Mouse (Mus musculus): Measurements from ENCODE around the gene Ubap1.
A peak's percentile ranks its signal among the peaks of the same experiment; 100 is the strongest.

Gene Ubap1

DNA sequence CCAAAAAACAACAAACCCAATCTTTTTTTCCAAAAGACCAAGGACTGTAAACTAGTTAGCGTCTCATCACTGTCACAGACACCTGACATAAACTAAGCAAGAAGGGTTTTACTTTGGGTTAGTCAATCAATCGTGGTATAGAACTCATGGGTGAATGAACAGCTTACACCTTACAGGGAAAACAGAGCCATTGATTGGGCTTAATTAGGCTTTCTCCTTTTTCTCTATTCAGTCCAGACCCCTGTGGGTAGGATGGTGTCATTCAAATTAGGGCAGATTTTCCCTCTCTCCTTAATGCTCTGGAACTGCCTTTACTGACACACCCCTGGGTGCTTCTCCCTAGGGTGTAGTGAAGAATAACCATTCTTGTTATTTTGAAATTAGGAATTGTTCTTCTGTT is 8.4 kb downstream of the Ubap1 start:
- DNase-seq (ENCODE audit: low spot score) = no peak

DNA sequence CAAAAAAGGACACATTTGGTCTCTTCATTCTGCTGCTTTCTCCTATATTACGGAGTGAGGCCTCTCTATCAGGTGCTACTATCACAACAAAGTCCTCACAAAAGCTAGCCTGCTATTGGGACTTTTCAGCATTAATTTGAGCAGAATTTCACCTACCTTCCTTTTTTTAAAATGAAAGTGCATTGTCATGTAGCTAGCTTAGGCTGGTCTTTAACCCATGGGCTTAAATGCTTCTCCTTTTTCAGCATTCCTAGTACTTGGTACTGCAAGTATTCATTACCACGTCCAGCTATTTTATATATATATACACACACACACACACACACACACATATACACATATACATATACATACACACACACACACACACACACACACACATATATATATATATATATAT is 9.9 kb downstream of the Ubap1 start:
- DNase-seq (ENCODE audit: low spot score) = no peak

DNA sequence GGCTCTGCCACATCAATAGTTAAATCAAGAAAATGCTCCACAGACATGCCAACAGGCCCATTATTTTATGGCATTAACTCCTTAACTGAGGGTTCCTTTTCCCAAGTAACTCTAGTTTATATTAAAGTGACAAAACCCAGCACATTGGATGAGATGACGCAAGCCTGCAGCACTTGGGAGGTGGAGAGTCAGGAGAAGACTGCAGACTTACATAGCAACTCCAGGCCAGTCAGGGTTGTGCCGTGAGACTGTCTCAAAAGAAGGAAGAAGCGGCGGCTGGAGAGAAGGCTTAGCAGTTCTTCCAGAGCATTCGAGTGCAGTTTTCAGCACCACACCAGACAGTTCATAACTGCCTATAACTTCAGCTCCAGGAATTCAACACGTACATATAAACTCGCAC is 10.6 kb downstream of the Ubap1 start:
- DNase-seq (ENCODE audit: low spot score) = no peak

DNA sequence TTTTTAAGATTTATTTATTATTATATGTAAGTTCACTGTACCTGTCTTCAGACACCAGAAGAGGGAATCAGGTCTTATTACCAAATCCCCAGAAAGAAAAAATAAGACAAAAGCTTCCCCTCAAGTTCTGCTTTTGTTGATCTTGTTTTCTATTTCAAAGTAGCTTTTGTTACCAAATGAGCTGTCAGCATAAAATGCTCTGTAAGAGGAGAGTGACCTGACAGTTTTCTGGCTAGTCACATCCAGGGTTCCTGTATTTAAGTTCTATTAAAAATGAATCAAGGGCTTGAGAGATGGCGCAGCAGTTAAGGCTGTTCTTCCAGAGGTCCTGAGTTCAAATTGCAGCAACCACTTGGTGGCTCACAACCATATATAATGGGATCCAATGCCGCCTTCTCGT is 12.3 kb downstream of the Ubap1 start:
- no peak for DNase-seq (ENCODE audit: low spot score)

DNA sequence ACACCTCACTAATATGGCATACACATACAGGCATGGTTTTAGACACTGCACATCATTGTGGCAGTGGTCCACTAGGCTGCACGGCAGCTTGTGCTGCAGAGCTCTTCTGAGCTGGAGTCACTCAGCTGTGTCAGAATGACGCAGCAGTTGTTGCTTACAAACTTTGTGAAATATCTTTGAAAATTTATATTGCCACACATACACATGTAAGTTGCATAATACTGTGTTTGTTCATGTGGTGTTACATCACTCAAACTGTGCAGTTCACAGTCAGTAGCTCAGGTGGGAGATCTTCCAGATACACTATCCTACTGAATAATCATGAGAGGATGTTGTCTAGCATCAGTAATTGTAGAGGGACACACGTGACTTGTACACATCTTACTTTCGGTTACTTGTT is 19.4 kb downstream of the Ubap1 start:
- no peak for DNase-seq (ENCODE audit: low spot score)

DNA sequence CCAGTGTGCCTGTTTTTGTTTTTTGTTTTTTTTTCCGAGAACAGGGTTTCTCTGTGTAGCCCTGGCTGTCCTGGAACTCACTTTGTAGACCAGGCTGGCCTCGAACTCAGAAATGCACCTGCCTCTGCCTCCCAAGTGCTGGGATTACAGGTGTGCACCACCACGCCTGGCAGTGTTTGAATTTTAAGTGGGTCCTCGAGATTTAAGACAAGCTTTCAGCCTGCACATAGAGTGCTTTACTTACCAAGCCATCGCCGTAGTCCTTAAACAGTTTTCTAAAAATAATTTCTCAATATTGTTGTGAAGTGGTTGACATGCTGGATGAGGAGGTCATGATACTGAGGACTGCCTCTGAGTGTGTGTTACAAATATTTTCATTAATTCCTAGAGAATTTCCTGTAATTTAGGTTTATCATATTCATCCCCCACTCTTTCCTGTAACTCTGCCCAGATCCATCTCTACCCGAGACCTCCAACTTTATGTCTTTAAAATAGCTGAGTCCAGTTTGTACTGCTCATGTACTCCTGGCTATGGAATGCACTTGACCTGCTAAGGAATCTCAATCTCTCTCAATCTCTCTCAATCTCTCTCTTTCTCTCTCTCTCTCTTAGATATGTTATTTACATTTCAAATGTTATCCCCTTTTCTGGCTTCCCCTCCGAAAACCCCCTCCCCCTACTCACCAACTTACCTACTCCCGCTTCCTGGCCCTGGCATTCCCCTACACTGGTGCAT is 21.1 kb downstream of the Ubap1 start:
- no peak for DNase-seq (ENCODE audit: low spot score)

DNA sequence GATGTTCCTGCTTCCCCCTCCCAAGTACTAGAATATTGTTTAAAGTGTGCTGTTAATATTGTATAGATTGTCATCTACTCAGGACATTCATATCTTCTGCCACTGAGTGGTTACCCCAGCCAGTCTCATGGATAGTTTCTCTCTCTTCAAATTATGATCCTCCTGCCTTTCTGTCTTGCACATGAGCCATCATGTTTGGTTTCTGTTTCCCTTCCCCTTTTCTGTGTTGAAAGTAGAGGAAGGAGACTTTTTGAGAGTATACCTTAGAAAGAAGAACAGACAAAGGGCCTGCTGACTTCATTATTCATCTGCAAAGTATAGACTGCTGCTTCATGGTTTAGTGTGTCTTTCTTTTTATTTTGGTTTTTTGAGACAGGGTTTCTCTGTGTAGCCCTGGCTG is 28.8 kb downstream of the Ubap1 start:
- DNase-seq (ENCODE audit: low spot score) = no peak

DNA sequence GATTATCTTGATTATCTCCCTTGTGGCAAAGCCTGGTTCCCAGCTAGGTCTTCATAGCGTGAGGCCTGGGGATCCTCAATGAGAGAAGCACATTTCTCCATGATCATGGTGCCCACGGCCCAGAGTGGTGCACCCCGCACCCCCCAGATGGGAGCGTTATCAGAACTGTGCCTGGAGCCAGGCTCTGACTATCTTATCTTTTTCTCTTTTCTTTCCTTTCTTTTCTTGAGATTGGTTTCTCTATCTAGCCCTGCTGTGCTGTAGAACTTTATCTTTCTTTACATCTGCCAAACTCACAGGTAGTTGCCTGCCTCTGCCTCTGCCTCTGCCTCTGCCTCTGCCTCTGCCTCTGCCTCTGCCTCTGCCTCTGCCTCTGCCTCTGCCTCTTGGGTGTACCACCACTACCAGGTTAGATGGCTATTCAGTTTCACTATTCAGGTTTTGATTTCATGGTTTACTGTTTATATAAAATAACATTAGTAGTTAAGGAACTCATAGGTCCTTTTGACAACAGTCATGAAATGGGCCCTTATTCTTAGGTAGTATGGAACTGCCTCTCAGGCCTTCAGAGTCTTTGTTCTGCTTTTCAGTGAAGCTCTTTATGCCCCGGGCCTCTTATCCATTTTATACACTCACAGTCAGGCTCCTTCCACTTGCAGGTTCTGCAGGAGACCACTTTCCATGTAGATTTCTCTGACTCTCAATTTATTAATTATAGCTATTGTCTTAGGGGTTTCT is 32.6 kb downstream of the Ubap1 start:
- DNase-seq (ENCODE audit: low spot score) = no peak

DNA sequence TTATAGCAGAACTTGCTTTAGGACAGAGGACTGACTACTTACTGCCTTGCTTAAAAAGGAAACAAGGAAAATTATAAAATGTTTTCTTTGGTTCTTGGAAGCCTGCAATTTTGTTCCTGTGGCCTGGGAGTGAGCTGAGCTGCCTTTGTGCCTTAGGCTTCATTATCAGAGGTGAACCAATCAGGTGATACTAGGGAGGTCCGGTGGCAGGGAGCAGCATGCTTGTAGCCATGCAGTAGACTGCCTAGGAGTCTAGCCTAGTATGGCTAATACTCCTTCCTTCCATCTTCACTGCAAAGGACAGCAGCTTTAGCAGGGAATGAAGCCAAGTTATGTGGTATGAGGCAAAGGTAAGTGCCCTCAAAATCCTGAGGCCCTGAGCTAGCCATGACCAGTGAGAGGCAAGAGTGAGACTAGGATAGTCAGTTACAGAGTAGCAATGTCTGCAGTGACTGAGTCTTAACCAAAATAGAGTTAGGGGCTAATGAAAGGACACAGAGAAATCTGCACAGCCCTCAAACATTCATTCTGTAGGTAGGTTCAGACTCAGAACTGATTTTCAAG is 37.7 kb downstream of the Ubap1 start:
- DNase-seq (ENCODE audit: low spot score) = no peak

DNA sequence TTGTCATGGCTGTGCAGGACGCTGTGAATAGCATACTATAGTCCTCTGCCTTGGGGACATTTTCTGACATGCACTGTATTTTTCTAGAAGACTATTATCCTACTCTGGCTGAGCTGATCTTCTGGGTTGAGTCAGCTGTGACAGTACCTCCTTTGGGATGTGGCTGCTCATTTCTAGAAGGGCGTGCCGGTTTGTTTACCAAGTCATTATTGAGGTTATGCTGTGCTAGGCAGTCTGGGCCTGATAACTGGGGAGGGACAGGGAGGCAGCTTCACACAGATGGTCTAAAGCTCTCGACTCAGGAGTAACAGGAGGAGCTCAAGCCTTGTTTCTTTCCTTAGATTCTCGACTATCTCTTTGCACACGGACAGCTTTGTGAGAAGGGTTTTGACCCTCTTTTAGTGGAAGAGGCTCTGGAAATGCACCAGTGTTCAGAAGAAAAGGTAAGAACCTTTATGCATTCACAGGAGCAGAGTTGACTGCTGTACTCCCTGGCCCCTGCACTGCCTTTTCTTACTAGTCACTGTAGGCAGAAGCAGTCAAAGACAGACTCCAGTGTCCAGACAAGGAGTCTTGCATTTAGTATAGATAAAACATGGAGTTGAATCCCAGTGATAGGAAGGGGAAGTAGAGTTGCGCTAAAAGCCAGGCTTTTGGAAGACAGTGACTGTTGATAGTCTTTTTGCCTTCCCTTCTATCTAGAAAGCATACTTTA is 39.1 kb downstream of the Ubap1 start:
- no peak for DNase-seq (ENCODE audit: low spot score)

DNA sequence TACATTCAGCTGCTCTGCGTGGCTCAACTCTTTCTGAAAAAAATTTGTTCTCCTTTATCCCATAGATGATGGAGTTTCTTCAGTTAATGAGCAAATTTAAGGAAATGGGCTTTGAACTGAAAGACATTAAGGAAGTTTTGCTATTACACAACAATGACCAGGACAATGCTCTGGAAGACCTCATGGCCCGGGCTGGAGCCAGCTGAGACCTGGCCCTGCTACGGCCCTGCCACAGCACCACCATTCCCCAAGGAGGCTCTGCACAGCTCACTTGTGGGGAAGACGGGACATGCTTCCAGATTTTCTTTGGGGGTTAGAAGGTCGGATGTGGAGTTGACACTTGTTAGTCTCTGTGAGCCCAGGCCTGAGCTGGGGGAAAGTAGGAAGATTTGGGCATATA is 39.8 kb downstream of the Ubap1 start:
- DNase-seq (ENCODE audit: low spot score) = no peak

DNA sequence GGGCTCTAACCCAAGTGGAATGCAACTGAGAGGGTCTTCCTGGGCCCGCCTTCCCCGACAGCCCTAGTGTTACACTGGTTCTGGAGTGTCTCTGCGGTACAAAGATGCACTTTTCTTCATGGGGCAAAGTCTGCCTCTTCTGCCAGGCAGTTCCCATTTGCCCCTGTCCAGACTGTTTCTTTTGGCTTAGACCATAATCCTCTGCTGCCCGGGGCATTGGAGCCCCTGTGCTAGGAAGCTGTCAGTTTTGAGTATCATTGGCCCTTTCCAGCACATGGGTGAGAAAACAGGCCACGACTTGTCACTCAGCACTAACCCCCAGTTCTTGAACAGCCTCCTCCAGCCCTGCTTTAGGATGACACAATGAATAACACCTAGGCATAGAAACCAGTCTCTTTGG is 40.4 kb downstream of the Ubap1 start:
- no peak for DNase-seq (ENCODE audit: low spot score)

DNA sequence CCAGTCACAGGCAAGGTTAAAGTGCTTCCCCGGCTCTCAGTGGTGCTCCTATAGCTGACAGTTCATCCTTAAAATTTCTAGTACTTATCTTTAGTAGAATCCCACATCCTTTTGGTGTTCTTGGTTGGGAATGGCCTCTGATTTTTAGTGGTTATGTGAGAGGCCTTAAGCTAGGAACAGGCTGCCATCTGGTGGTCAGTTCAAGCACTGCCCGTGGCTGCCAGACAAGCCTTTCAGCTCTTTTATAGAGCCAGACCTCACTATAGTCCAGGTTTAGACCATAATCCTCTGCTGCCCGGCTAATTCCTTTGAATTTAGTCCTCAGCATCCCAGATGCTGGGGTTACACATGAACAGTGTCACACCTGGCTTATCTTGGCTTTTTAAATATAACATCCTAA is 41.3 kb downstream of the Ubap1 start:
- DNase-seq (ENCODE audit: low spot score) = peak; percentile 89

DNA sequence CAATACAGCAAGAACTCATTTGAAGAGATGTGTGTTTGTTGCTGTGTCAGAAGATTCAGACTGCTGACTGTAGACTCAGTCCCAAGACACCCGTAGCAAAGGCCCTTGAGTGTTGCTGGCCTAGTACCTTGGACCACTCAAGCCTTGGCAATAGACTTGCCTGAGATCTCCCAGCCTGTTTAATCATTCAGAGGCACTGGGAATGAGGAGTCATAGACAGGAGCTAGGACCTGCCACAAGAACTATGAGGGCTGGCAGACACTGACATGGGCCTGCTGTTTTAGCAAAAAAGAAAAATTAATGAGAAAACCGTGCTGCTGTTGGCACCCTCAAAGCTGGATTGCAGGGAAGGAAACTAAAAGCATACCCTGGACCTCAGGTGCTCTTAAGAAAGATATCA is 42.2 kb downstream of the Ubap1 start:
- no peak for DNase-seq (ENCODE audit: low spot score)

DNA sequence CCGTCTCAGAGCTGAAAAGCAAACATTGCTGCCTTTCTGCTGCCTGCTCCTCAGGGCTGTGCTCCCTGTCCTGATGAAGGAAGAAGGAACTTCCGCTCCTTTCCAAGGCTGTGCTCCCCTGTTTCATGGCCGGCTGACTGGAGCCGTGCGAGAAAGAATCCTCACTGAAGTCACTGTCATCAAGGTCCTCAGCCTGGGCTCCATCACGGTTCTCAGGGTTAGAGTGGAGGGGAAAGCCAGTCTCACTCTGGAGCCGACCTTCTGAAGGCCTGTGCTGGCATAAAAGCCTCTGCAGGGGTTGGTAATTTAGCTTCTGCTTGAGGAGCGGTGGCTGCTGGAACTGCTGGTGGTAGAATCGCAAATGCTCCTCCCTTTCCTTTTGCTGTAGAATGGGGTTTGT is 45.9 kb downstream of the Ubap1 start:
- no peak for DNase-seq (ENCODE audit: low spot score)

DNA sequence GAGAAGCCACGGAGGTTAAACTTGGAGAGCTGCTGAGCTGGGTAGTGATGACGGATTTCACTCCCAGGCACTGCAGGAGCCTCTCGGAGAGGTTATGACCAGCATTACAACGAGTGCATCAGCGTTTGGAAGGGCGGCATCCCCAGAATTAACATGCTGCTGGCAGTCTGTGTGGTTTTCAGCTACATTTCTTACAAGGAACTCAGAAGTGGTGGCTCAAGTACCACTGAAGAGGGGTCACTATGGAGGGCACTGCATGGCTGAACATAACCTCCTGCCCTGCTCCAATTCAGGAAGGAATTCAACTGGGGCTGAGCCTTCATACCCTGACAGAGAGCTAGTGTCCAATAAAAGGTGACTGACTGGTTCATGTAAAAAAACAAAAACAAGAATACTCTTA is 49.6 kb downstream of the Ubap1 start:
- no peak for DNase-seq (ENCODE audit: low spot score)

DNA sequence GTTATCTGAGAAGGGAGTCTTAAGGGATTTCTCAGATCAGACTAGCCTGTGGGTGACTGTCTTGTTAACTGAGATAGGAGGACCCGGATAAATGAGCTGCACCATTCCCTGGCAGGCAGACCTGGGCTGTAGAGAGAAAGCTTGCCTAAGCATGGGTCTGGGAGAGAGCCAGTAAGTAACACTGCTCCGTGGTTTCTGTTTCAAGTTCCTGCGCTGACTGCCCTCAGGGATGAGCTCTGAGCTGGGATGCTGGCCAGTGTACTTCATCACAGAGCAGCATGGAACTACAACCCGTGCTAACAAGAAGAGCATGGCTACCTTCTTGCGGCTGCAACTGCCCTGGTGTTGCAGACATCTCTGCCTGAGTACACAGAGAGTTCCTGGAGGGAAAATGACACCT is 51.1 kb downstream of the Ubap1 start:
- DNase-seq (ENCODE audit: low spot score) = no peak

DNA sequence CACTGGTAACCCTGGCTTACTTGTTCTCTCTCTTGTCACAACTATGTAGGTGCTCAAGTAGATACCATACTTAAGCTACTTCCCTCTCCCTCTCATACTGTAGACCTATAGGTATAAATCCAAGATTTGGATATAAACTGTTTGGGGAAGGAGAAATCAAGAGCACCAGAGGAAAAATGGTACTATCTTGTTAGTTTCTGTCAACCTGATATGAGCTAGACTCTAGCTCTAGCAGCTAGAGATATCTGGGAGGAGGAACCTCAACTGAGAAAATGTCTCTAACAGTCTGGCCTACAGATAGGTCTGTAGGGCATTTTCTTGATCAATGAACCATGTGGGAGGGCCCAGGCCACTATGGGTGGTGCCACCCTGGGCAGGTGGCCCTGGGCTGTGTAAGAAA is 52.4 kb downstream of the Ubap1 start:
- DNase-seq (ENCODE audit: low spot score) = no peak

DNA sequence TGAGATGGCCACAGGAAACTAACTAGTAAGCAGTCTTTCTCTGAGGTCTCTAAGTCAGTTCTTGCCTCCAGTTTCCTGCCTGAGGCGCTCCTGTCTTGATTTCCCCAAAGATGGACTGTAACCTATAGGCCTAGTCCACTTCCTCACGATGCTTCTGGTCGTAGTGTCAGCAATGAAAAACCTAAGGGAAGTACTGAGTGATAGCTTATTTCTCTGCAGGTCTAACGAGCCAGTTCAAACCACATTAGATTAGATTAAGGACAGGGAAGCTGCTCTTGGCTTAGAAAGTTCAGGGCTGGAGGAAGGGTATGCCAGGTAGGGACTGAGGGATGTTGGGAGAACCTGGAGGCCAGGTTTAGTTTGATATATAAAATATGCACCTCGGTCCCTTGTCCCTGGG is 52.8 kb downstream of the Ubap1 start:
- no peak for DNase-seq (ENCODE audit: low spot score)

DNA sequence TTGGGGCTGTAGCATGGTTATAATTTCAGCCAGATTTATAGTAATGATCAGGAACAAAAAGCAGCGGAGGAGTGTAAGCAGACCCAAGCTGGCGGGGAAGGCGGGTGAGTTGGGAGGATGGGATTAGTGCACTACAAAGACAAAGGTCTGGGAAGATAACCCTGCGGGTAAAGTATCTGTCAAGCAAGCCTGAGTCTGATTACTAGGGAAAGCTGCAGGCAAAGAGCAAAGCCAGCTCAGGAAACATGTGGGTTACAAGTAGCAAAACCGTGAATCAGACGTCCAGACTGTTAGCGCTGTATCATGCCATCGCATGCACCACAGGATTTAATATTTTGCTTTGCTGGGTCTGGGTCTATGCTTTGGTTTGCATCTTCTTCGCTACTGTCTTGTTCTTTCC is 57.8 kb downstream of the Ubap1 start:
- no peak for DNase-seq (ENCODE audit: low spot score)

DNA sequence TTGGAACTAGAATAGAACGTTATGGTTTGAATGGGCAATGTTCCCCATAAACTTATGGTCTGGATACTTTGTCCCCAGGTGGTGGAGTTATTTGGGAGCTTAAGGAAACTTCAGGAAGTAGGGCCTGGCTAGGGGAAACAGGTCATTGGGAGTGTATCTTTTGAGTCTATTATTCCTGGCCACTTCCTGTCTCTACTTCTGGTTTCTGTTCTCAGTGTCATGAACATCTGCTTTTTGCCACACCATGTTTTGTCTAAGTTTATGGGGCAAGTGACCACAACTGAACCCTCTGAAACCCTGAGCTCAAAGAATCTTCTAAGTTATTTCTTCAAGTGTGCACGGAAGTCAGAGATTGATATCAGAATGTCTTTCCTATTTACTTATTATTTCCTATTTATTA is 58.6 kb downstream of the Ubap1 start:
- no peak for DNase-seq (ENCODE audit: low spot score)

DNA sequence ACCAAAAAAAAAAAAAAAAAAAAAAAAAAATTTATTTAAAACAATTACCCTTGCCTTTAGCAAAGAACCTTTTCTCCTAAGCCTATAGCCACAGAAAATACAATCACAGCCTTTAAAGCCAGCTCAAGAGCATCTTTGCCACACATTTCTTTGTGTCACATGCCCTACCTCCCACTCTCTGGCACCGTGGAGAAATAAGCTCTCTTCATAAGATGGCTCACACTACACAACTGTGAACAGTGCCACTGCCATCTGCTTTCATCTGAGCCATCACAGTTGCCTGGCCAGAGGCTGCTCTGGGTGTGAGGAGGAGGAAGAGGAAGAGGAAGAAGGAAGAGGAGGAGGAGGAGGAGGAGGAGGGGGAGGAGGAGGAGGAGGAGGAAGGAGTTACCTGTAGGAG is 60.5 kb downstream of the Ubap1 start:
- no peak for DNase-seq (ENCODE audit: low spot score)

DNA sequence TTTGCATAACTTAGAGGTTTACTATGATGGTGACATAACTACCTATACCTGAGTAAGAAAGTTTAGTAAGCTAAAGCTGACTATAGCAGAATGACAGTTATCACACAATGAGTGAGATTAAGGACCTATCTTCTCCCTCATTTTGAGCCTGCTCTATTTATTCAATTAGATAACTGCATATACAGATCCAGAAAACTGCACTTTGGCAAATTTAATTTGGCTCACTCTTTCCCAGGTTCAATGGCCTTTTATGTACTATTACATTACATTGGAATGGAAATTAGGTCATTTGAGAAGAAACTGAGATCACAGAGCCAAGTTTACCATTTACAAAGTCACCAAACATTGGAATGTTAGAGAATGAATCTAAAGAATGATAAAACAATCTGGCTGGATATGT is 68.2 kb downstream of the Ubap1 start:
- DNase-seq (ENCODE audit: low spot score) = no peak

Data from testis, postnatal 10 days (tissue).